In the genomic region with DNA sequence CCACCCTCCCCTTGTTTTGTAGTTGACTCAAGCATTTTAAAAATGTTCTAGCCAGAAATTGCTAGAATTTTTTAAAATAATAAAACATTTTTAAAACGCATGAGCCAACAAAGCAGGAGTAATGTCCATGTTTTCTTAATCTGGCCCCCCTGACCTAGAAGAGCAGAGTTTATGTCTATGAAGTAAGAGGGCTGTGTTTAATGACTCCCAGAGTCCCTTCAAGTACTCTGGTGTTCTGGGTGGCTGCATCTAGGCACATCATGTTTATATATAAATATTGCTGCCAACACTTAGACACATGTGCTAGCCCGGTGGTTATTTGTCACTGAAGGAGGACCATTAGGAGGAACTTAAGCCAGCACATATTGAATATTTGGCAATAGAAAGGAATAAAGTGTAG, we compare ENCODE assay signal across 10 mouse cellular contexts.
"Had no signal": no experiment of that assay in that cellular context is flagged by ENCODE, and none has a peak within 500 bp of the region (broad histone marks: within the 10 kb centered on the region; RNA-seq: fewer than 3 reads in every experiment).

No protein-coding gene starts in this region.

- H3K36me3 ChIP-seq: hindbrain, embryonic 13.5 days; limb, embryonic 15.5 days; liver, embryonic 12.5 days; midbrain, embryonic 13.5 days had no signal

- H3K4me3 ChIP-seq: hindbrain, embryonic 13.5 days; left cerebral cortex, adult 2 months; limb, embryonic 15.5 days; liver, embryonic 12.5 days; midbrain, embryonic 13.5 days had no signal

- H3K27me3 ChIP-seq: hindbrain, embryonic 13.5 days; limb, embryonic 15.5 days; liver, embryonic 12.5 days; midbrain, embryonic 13.5 days had no signal

- H3K4me1 ChIP-seq: hindbrain, embryonic 13.5 days; limb, embryonic 15.5 days; liver, embryonic 12.5 days; midbrain, embryonic 13.5 days had no signal

- H3K27ac ChIP-seq: hindbrain, embryonic 13.5 days; hindbrain, postnatal 0 days; left cerebral cortex, adult 2 months; limb, embryonic 15.5 days; liver, embryonic 12.5 days; midbrain, embryonic 13.5 days; stomach, postnatal 0 days had no signal

- H3K4me2 ChIP-seq: hindbrain, embryonic 13.5 days; limb, embryonic 15.5 days; liver, embryonic 12.5 days; midbrain, embryonic 13.5 days had no signal

- ATAC-seq: hindbrain, postnatal 0 days; liver, embryonic 12.5 days; midbrain, embryonic 13.5 days had no signal

- H3K9ac ChIP-seq: hindbrain, embryonic 13.5 days; limb, embryonic 15.5 days; liver, embryonic 12.5 days; midbrain, embryonic 13.5 days had no signal

- H3K9me3 ChIP-seq: hindbrain, embryonic 13.5 days; limb, embryonic 15.5 days; liver, embryonic 12.5 days; midbrain, embryonic 13.5 days had no signal

- DNase-seq: right cerebral cortex, adult 18-20 months; right cerebral cortex, postnatal 25 days; thymus, postnatal 4 days had no signal
